Mouse (Mus musculus): ENCODE data around the gene Wwc1.
"Not testable (repeated sequence)": the region's sequence is repeated elsewhere in the genome, so short reads cannot be mapped to it uniquely, and the experiment has no call there.

Wwc1 gene

DNA sequence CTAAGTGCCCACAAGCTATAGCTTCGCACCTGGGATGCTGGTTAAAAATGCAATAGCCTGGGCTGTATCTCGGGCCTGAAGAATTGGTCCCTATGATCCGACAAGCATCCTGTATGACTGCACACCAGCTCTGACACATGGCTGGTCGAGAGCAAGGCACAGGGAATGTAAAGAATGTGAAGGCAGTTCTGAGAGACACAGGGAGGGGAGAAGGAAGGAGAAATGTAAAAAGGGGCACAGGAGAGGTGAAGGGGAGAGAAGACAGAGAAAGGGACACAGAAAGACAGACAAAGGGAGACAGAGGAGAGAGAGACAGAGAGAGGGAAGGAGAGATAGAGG is 101.8 kb downstream of the Wwc1 start:
- DNase-seq (ENCODE audit: low spot score in 2 of 2): no peak

DNA sequence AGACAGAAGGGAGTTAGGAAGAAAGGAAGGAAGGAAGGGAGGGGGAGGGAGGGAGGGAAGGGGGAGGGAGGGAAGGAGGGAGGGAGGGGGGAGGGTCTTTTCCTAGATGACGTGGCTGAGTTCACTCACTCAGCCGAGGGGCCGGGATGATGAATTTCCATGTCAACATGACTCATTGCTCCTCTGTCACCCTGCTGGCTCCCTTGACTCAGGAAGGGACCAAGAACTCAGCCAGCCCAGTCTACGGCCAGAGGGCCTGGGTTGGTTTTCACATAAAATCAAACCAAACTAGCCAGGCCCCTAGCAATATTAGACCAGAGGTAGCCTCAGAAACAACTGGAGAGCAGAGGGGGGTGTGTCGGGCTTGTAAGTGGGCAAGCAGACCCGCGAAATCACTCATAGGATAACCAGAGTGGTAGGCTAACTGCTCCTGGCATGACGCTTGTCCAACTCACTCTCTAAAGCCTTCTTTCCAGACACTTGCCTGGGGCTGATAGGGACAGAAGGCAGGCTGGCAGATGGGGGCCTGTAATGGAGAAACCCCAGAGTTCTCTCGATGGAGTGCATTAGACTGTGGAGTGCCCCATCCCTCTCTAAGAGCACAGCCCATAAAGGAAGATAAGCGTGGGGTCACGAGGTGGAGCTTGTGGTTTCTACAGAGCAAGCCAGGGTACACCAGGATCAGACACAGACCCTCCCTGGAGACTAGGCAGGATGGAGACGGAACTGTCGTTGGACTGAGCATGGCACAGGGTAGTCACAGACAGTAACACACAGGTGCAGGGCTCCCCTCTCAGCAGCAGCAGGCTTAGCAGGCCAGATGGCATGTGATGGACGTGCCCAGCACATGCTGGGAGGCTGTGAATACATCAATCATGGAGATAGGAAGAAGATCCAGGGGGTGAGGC is 102.4 kb downstream of the Wwc1 start:
- no peak for DNase-seq (ENCODE audit: low spot score in 2 of 2)

- DNase-seq (ENCODE audit: low spot score in 2 of 2): no peak
Observed at GRCm38 (mm10) chr11:35873624-35874244, 106.6 kb downstream of the Wwc1 start.

DNA sequence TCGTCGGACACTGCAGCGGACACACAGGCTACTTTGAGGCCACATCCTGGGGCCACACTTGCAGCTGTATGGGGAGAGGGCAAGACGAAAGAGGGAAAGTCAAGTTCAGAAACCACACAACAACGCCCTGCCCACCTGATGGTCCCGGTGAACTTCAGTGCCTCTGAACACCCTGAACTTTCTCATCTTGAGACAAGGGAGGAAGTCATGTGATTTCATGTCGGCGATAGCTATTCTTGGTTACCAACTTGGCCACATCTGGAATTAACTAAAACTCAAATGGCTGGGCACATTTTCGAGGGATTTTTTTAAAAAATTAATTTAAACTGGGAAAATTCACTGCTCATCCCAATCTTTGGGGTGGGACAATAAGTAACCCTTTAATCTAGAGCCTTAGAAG is 109.4 kb downstream of the Wwc1 start:
- DNase-seq (ENCODE audit: low spot score in 2 of 2): no peak

GRCm38 (mm10) chr11:35866140-35866539 is 114.2 kb downstream of the Wwc1 start:
- DNase-seq (ENCODE audit: low spot score in 2 of 2): no peak

- no peak for DNase-seq (ENCODE audit: low spot score in 2 of 2)
Observed at GRCm38 (mm10) chr11:35864981-35865604, 115.2 kb downstream of the Wwc1 start.

DNA sequence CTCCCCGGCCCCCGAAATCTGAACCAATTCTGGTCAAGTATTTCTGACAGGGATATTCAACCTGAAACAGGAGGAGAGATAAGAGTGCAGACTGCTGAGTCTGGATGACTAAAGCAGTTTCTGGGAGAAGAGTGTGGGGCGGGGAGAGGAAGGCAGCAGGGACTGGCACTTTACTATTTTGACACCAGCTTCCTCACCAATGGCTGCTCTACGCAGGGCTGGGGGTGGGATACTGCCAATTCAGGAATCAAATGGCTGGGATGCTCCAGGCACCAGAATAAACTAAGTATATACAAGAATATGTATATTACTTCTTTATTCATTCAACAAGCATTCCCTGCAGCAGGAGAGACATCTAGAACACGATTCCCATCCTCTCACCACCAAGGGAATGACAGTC is 116.7 kb downstream of the Wwc1 start:
- DNase-seq (ENCODE audit: low spot score in 2 of 2): no peak

DNA sequence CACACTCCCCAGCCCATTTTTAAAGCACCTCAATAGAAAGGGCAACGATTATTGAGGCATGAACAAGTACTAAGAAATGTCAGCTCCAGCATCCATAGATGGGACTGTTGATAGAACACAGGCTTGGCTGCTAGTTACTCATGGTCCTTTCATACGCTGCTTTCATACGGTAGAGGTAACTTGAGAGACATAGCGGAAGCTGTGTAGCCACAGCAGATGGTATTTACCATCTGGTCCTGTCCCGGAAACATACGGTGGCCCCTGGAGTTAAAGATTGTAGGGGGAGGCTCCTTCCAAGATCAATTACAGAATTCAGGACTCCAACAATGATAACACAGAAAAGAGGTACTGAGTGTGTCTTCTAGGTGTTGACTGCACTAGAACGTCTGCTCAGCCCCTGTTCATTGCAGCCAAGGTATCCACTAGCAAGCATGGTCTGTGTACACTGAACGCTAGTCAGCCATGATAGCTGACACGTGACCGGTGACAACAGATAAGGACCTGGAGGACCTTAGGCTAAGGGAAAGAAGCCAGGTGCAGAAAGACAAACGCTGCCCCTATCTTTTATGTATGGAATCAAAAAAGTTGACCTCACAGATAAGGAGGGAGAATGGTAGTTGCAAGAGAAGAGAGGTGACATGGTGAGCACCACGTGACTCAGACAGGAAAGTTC is 122.8 kb downstream of the Wwc1 start:
- no peak for DNase-seq (ENCODE audit: low spot score in 2 of 2)

GRCm38 (mm10) chr11:35856359-35857040 is 123.8 kb downstream of the Wwc1 start:
- DNase-seq (ENCODE audit: low spot score in 2 of 2): no peak

DNA sequence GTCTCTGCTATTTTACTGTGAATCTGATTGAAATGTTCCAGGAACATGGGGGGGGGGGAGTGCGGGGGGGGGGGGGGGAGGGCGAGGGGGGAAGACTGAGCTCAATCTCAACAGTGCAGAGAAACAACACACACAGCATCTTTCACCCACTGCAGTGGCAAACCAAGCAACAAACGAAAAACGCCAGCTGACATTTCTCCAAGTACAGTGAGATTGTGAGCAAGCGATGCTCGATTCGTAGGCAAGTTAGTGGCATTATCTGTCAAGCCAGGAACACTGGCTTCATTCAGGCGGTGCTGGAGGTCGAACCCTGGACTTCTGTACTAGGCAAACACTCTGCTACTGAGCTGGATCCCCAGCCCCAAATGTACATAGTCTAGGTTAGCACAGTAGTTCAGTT is 124.8 kb downstream of the Wwc1 start:
- no peak for DNase-seq (ENCODE audit: low spot score in 2 of 2)

GRCm38 (mm10) chr11:35854941-35855340 is 125.4 kb downstream of the Wwc1 start:
- DNase-seq (ENCODE audit: low spot score in 2 of 2): no peak

- no peak for DNase-seq (ENCODE audit: low spot score in 2 of 2)
Observed at GRCm38 (mm10) chr11:35853651-35854050, 126.7 kb downstream of the Wwc1 start.

DNA sequence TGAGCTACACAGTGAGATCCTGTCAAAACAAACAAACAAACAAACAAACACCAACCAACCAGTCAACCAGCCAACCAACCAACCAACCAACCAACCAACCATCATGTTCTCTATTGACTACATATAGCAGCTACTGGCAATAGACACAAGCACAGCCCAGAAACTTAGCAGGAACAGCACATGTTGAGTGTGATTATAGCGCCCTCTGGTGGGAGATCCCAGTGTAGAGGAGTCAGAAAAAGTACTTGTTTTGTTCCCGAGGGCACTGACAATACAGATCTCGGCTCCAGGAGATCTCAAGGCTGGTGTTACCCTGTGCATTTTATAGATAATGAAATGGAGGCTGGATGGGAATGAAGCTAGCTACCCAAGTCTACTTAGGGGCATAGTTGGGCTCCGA is 127.6 kb downstream of the Wwc1 start:
- peak; percentile 37 to 57 for DNase-seq (ENCODE audit: low spot score in 2 of 2)

DNA sequence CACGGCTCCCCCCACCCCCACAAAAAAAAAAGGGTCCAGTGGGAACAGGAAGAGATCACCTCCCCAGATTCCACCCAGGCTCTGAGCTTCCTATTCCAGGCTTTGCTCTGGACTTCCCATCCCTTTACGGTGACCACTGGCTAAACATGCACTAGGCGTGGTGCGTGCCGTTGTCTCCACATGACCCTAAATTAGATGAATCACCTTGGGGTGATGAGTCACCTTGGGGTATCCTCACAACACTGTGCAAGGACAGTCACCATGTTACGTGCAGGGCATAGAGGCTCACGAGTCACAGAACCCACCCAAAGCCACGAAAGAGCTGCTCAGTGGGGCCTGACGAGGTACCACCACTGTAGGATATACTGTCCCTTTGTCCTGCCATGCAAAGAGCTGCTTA is 136.0 kb downstream of the Wwc1 start:
- DNase-seq (ENCODE audit: low spot score in 2 of 2): no peak

DNA sequence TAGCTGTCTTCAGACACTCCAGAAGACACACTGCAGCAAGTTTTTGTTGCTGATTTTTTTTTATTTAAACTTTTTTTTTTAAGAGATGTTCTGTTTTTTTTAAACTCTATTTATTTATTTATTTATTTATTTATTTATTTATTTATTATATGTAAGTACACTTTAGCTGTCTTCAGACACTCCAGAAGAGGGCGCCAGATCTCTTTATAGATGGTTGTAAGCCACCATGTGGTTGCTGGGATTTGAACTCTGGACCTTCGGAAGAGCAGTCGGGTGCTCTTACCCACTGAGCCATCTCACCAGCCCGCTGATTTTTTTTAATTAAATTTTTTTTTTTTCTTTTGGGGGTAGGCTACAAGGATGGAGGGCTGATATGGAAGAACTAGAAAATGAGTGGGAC is 137.8 kb downstream of the Wwc1 start:
- not testable (repeated sequence) for DNase-seq (ENCODE audit: low spot score in 2 of 2)

DNA sequence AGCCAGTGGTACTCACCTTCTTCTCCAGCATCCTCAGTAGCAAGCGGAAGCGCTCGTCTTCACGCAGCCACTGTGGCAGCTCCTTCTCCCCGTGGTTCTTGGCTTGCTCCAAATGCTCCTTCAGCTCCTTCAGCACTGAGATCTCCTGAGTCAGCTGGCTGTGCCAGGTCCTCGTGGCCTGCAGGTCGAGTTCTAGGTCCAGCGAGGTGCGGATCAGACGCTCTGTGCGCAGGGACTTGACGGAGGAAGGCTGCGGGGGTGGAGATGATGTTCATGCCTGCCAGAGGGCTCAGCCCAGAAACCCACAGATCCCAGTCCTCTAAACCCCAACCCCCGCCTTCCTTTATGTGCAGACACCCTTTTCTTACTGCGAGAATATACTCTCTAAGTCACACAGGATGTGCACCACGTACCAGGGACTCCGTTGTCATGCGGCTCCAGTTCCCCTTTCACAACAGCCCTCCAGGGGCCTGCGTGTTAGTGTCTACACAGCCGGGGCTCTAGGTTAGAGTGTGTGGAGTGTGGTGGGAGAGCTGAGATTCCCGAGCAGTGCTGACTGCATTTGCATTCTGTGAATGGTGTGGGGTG is 138.5 kb downstream of the Wwc1 start:
- DNase-seq (ENCODE audit: low spot score in 2 of 2): peak; percentile 4 to 53

DNA sequence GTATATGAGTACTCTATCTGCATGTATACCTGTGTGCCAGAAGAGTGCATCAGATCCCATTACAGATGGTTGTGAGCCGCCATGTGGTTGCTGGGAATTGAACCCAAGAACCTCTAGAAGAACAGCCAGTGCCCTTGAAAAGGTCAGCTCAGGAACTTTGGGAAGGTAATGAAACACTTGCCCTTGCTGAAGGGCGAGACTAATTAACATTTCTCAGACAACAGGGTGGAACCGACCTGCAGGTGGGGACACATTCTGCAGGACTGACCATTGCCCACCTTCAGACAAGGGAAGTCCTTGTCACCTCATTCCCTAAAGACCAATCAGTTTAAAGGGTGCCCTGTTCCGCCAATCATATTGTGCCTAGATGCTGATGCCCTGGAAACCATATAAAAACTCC is 139.5 kb downstream of the Wwc1 start:
- DNase-seq (ENCODE audit: low spot score in 2 of 2): not testable (repeated sequence)

DNA sequence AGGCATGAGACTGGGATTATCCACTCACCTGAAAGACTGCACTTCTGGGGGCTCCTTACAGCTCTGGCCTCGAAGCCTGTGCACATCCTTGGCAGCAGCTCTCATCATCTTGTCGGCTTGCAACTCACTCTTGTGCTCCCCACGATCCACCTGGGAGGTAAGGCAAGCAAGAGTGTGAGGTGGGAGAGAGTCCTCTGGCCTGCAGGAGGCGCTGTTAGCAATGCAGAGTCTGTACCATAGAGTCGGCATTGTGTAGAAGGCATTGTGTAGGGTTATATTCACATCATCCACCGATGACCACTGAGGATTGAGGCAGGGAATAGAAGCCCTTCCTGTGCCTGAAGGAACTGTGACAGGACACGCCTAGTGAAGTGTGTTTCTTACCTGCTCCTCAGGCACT is 140.0 kb downstream of the Wwc1 start:
- DNase-seq (ENCODE audit: low spot score in 2 of 2): peak in 1 of 2 experiments; percentile 7

DNA sequence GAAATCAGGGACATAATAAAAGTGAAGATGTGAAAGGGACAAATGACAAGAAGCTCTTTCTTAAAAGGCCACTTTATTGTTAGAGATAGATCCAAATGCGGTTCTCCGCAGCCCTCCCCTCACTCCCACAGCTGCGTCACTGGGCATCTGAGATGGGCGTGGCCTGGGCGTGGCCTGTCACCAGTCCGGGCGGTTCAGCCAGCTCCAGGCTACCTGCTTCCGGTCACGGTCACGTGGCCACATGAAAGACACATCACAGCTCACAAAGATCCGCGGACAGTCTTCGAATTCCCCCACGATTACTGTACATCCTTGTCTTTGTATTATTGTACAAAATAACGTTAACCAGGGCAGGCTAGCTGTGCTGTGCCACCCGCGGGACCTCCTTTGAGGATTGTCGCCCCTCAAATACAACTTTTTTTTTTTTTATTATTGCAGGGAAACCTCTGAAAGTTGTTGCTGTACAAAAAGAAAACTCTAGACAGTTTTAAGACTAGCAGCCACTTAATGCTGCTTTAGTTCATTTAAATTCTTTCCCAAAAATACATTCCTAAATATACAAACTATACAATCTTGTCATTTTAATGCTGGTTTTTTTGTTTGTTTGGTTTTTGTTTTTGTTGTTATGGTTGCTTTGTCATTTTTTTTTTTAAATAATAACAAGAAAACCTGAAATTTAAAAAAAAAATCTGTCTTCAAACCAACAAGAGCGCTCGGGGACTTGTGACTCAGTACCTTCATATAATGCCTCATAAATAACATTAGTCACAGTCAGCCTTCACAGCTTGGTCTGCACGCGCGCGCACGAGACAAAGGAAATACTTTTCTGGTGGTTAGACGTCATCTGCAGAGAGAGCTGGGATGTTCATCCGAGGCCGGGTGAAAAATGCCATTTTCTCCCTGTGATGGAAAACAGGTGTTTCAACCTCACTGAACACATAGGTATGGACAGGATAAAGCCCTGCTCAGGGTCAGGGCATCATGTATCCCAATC is 141.7 kb downstream of the Wwc1 start:
- DNase-seq (ENCODE audit: low spot score in 2 of 2): peak; percentile 95 to 97

Measured in natural killer cell, adult 2 months (primary cell).